Mouse (Mus musculus) heart, postnatal 0 days (tissue): Measurements from ENCODE around the gene Smchd1.

Experiments
- CTCF ChIP-seq: IDR thresholded peaks from 2 replicates; pipeline ENCODE4 v1.5.1; 2016; ENCODE audit warnings: antibody characterized with exemption, control low read depth, low read depth
- EP300 ChIP-seq: IDR thresholded peaks from 2 replicates; pipeline ENCODE4 v1.6.1; 2016; ENCODE audit warnings: antibody characterized with exemption, low read depth

DNA sequence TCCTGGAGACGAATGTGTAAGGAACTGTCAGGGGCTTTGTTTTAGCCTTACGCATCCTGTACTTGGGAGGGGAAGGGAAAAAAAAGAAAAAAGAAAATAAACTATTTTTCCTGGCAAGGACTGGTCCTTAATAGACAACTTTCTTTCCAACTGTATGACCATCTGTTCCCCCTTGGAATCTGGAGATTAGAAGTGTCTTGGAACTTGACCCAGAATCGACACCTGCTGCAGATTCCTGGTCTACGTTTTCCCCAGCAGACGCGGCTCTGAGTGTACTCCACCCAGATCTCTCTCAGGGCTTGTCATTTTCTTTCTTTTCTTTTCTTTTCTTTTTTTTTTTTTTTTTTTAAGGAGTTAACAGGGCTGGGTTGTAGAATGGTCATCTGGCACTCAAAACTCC lies 171.7 kb downstream of the Smchd1 start:
- TF ChIP-seq CTCF = no peak
- TF ChIP-seq EP300 = no peak
